Mouse (Mus musculus) ovary, adult 10 weeks (tissue): ENCODE results near the gene Gnmt. TPM values are rescaled to one million over a fixed set of nuclear protein-coding genes. Genes with fewer than 3 reads are reported as not detected.

Experiments used
- polyA plus RNA-seq: library from polyadenylated mRNA; stranded (reverse); fragments of 350-450 nt; fragmentation: Illumina TruSeq; extraction: RNeasy Lipid Tissue Mini Kit (QIAGEN cat#74804); gene quantifications from one replicate; pipeline ENCODE4 v1.2.3, GENCODE M21; 2014

Gnmt gene
- not detected for polyA plus RNA-seq

GRCm38 (mm10) chr17:46728904-46729318 lies at the start of gene Gnmt:
TSS of gene Gnmt (minus strand) at chr17:46729168.

GRCm38 (mm10) chr17:46772404-46773277 lies 43.7 kb upstream of the Gnmt start, which contains the start of gene 2310039H08Rik:
TSS of gene 2310039H08Rik (plus strand) at chr17:46772635.

DNA sequence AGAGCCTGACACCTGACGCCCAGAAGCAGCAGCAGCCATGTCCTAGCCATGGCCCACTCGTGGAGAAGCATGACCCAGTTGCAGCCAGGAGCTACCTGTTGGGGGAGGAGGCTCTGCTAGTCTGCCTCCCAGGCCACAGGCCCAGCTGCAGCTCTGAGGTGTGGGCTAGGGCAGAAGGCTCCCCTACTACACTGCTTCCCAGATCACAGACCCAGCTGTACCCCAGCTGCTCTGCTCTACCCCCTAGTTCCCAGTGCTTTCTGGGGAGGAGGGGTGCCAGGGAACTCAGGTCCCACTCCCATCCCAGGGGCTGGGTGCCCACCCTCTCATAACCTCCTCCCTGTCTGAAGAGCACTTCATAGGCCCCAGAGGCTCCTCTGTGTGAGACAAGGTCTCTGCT lies 34.6 kb upstream of the Gnmt start, which contains the start of gene Ptcra:
Gene Ptcra, minus strand, starts transcription at position 169 of the 400 bp plus-strand sequence.

DNA sequence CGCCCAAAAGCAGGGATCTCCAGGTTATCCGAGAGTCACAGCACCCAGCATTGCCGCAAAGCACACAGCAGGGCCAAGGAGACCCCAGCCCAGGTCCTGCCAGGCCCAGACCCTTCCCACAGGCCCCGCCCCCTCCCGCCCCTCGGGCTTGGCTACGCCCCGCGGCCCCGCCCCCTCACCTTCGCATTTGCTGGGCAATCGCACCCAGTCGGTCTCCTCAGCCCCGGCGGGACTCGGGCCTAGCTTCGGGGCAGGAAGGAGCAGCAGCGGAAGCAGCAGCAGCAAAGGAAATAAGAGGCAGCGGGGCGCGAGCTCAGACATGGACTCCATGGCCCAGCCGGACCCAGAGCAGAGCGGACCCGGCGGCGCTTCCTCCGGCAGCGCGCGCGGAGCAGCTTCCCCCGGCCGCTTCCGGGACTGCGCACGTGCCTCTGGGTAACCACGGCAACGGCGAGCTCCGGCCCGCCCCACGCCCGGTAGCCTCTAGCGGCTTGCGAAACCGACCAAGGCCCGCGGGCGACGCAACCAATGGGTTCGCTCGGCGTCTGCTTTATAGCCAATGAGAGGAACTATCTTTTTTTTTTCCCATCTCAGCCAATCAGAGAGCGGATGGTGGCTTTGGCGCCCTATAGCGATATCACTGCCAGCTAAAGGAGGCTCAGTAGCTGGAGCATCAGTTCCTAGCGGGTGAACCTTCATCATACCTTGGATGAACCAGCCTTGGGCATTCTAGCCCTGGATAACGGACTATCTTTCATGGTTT lies 23.0 kb upstream of the Gnmt start, which contains the start of gene Cnpy3:
Gene Cnpy3, minus strand, starts transcription at position 421 of the 763 bp plus-strand sequence.

GRCm38 (mm10) chr17:46710959-46711597 lies 17.9 kb downstream of the Gnmt start, which contains the start of gene Pex6:
TSS of gene Pex6 (plus strand) at chr17:46711463.

GRCm38 (mm10) chr17:46704887-46705835 lies 23.8 kb downstream of the Gnmt start, which contains the start of gene Ppp2r5d:
TSS of gene Ppp2r5d (minus strand) at chr17:46705111.

DNA sequence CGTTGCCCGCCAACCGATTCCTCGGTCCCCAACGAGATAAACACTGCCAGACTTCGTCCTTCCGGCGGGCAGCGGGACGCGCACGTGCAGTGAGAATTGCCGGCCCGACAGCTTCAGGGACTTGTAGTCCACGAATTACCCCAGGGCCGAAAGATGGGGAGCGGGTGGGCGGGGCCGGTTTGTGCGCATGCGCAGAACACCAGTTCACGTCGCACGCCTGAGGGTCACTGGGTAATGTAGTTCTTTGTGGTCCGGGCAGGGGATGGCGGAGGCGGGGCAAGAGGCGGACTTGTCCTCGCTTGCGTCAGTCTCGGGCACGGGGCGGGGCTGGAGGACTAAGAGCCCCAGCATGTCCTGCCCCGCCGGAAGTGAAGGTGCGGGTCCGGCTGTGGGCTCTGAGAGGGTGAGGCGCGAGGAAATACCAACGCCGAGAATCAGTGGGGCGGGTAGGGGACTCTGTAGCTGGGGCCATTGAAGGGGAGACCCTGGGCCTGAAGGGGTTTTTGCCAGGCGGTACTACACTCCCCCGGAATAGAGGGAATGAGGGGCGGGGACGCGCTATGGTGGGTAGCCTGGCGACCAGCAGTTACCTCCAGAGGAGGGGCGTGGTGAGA lies 48.1 kb downstream of the Gnmt start, which contains the start of gene Klhdc3:
Gene Klhdc3, minus strand, starts transcription at position 155 of the 614 bp plus-strand sequence.

DNA sequence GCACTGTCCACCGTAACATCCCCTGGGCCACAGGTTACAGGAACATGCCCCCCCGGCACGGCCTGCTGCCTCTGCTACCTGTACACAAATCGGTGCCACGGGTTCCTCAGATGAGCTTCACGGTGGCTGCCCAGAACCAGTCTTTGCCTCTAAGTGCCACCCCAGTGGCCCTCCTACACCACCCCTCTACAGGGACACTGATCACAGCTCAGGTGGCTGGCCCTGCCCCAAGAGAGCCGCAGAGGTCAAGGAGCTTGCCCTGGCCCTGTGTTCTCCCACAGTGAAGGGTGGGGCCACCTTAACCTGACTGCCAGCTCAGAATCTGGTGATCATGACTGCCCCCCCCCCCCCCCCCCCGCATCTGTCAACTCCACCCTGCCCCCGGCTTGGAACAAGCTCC lies 50.6 kb downstream of the Gnmt start, which contains the start of gene Mea1:
Gene Mea1, plus strand, starts transcription at position 378 of the 400 bp plus-strand sequence.

Other genes starting within 250 kb of the Gnmt start
- gene Ttbk1, start 241.5 kb downstream of the Gnmt start, polyA plus RNA-seq = 0.11 TPM
- 7.6 TPM for gene Dnph1, start 232.5 kb downstream of the Gnmt start, polyA plus RNA-seq
- 2.8 TPM for gene Cul9, start 182.8 kb downstream of the Gnmt start, polyA plus RNA-seq
- 0.34 TPM for gene Srf, start 173.0 kb downstream of the Gnmt start, polyA plus RNA-seq
- gene Ptk7, start 99.7 kb downstream of the Gnmt start, polyA plus RNA-seq = 0.57 TPM
- gene Klc4, start 83.1 kb downstream of the Gnmt start, polyA plus RNA-seq = not detected
- gene Mrpl2, start 82.9 kb downstream of the Gnmt start, polyA plus RNA-seq = 0.83 TPM
- 0.37 TPM for gene Cul7, start 78.8 kb downstream of the Gnmt start, polyA plus RNA-seq
- 2.2 TPM for gene Rrp36, start 54.8 kb downstream of the Gnmt start, polyA plus RNA-seq
- gene Mea1, start 50.4 kb downstream of the Gnmt start, polyA plus RNA-seq = 2.4 TPM
- gene Klhdc3, start 48.3 kb downstream of the Gnmt start, polyA plus RNA-seq = 4.6 TPM
- gene Ppp2r5d, start 24.1 kb downstream of the Gnmt start, polyA plus RNA-seq = 9.5 TPM
- 0.46 TPM for gene Pex6, start 17.7 kb downstream of the Gnmt start, polyA plus RNA-seq
- 3.2 TPM for gene Cnpy3, start 23.0 kb upstream of the Gnmt start, polyA plus RNA-seq
- not detected for gene Ptcra, start 34.5 kb upstream of the Gnmt start, polyA plus RNA-seq
- 11.5 TPM for gene 2310039H08Rik, start 43.5 kb upstream of the Gnmt start, polyA plus RNA-seq
- 31.4 TPM for gene Rpl7l1, start 53.5 kb upstream of the Gnmt start, polyA plus RNA-seq
- 12.3 TPM for gene Bicral, start 129.3 kb upstream of the Gnmt start, polyA plus RNA-seq
- gene Tbcc, start 161.5 kb upstream of the Gnmt start, polyA plus RNA-seq = 2.1 TPM
- not detected for gene Prph2, start 181.3 kb upstream of the Gnmt start, polyA plus RNA-seq